Mouse (Mus musculus) ES-E14 (cell line): ENCODE measurements around the gene Gpr15. TPM values are rescaled to one million over a fixed set of nuclear protein-coding genes. Genes with fewer than 3 reads are reported as not detected.

Source experiments
- DNase-seq: peaks from one replicate; pipeline ENCODE4 v3.0.0-alpha.2; 2013; ENCODE audit warnings: low read depth, low spot score
- H3K27ac ChIP-seq: 2 replicates; pipeline ENCODE4 v1.5.1; 2012; ENCODE audit warnings: low read depth, mild to moderate bottlenecking, low read length, moderate library complexity, mixed read lengths; ENCODE audit not compliant: poor library complexity, insufficient read depth, severe bottlenecking
- H3K36me3 ChIP-seq: 2 replicates; pipeline ENCODE4 v1.6.1; 2012; ENCODE audit warnings: mild to moderate bottlenecking, low read length, moderate library complexity, mixed read lengths; ENCODE audit not compliant: control insufficient read depth, poor library complexity, insufficient read depth, severe bottlenecking
- H3K4me1 ChIP-seq, 2 experiments: fragments of 150-350 bp in 1 of 2; sonication (generic) in 1 of 2; 2 replicates each; pipeline ENCODE4 v1.6.1; 2012; ENCODE audit warnings: low read length in 2 of 2, mild to moderate bottlenecking in 1 of 2, mixed read lengths in 1 of 2; ENCODE audit not compliant: control insufficient read depth in 2 of 2, insufficient read depth in 2 of 2, poor library complexity in 1 of 2
- H3K4me3 ChIP-seq, 2 experiments: fragments of 150-350 bp in 1 of 2; sonication (generic) in 1 of 2; 2 replicates each; pipeline ENCODE4 v1.5.1; 2012; ENCODE audit warnings: low read length in 2 of 2, low read depth in 1 of 2, mild to moderate bottlenecking in 1 of 2, mixed read lengths in 1 of 2; ENCODE audit not compliant: insufficient read depth in 1 of 2, poor library complexity in 1 of 2, severe bottlenecking in 1 of 2
- H3K9ac ChIP-seq: 2 replicates; pipeline ENCODE4 v1.6.1; 2012; ENCODE audit warnings: low read depth, mild to moderate bottlenecking, low read length, mixed read lengths; ENCODE audit not compliant: poor library complexity, insufficient read depth, severe bottlenecking
- H3K9me3 ChIP-seq: fragments of 150-350 bp; sonication (generic); 2 replicates; pipeline ENCODE4 v1.6.1; 2012; ENCODE audit warnings: low read depth, mild to moderate bottlenecking, low read length; ENCODE audit not compliant: control insufficient read depth, insufficient read depth
- CHD2 ChIP-seq: IDR thresholded peaks from 2 replicates; pipeline ENCODE4 v1.6.1; 2014; ENCODE audit warnings: mild to moderate bottlenecking, low read depth, low read length, inconsistent platforms
- HCFC1 ChIP-seq: IDR thresholded peaks from 2 replicates; pipeline ENCODE4 v1.6.1; 2012; ENCODE audit warnings: low read length, inconsistent platforms, borderline replicate concordance; ENCODE audit not compliant: insufficient read depth
- MAFK ChIP-seq: IDR thresholded peaks from 2 replicates; pipeline ENCODE4 v1.6.1; 2014; ENCODE audit warnings: mild to moderate bottlenecking, low read depth, low read length, inconsistent platforms; ENCODE audit not compliant: insufficient read depth
- ZC3H11A ChIP-seq: IDR thresholded peaks from 2 replicates; pipeline ENCODE4 v1.6.1; 2012; ENCODE audit warnings: low read depth, mild to moderate bottlenecking, inconsistent platforms, low read length, borderline replicate concordance
- ZNF384 ChIP-seq: IDR thresholded peaks from 2 replicates; pipeline ENCODE4 v1.6.1; 2012; ENCODE audit warnings: low read depth, low read length, inconsistent platforms
- in situ Hi-C, 2 experiments: fragments of 600-800 bp; cut with MboI; formaldehyde crosslinking; loops; one replicate each; pipeline ENCODE4 v1.15.1; 2025; ENCODE audit warnings: low sequenced_read_pairs in 2 of 2, inconsistent platforms in 1 of 2; ENCODE audit not compliant: unreplicated experiment in 2 of 2
- total RNA-seq: library from RNA; depleted of rRNA; stranded (reverse); fragments of 300-350 nt; gene quantifications from 2 replicates; pipeline ENCODE4 v1.2.3, GENCODE M21; 2012; rRNA removed

Gene Gpr15
- not detected in 2 replicates for total RNA-seq

- DNase-seq = no peak
- Histone ChIP-seq H3K9ac (no peak within 1 kb of the TSS), H3K4me3 (no peak within 1 kb of the TSS), H3K36me3 (no peaks in the 10 kb centered on the region), H3K4me1 (no peaks in the 10 kb centered on the region), H3K27ac (no peak within 1 kb of the TSS), H3K9me3 (no peaks in the 10 kb centered on the region)
- no peak for TF ChIP-seq CHD2
- no peak for TF ChIP-seq ZC3H11A
- no peak for TF ChIP-seq MAFK
- TF ChIP-seq HCFC1 = no peak
- TF ChIP-seq ZNF384 = no peak
- in situ Hi-C loops = no loop called here
Observed at GRCm38 (mm10) chr16:58718666-58719120, at the start of gene Gpr15. TSS of gene Gpr15 (minus strand) at chr16:58719070.

GRCm38 (mm10) chr16:58763076-58763475 lies 44.2 kb upstream of the Gpr15 start, which contains the start of gene Olfr172:
TSS of gene Olfr172 (minus strand) at chr16:58763176.
- DNase-seq = no peak
- Histone ChIP-seq H3K27ac (no peak within 1 kb of the TSS), H3K4me1 (no peaks in the 10 kb centered on the region), H3K9me3 (no peaks in the 10 kb centered on the region), H3K9ac (no peak within 1 kb of the TSS), H3K4me3 (no peak within 1 kb of the TSS), H3K36me3 (no peaks in the 10 kb centered on the region)
- in situ Hi-C loops = no loop called here
- no peak for TF ChIP-seq ZNF384
- TF ChIP-seq CHD2 = no peak
- TF ChIP-seq MAFK = no peak
- TF ChIP-seq HCFC1 = no peak
- TF ChIP-seq ZC3H11A = no peak

GRCm38 (mm10) chr16:58756191-58756590 lies 37.3 kb upstream of the Gpr15 start:
- H3K9me3 ChIP-seq = no peaks in the 10 kb centered on the region
- H3K9ac ChIP-seq = no peak overlapping the region
- in situ Hi-C loops = no loop called here
- H3K27ac ChIP-seq = no peak overlapping the region
- DNase-seq = no peak
- H3K36me3 ChIP-seq = no peaks in the 10 kb centered on the region
- H3K4me1 ChIP-seq = no peaks in the 10 kb centered on the region
- no peak for TF ChIP-seq MAFK
- no peak for TF ChIP-seq ZNF384
- H3K4me3 ChIP-seq = no peak overlapping the region

- in situ Hi-C loops = no loop called here
- H3K4me1 ChIP-seq = no peaks in the 10 kb centered on the region
- no peaks in the 10 kb centered on the region for H3K9me3 ChIP-seq
- H3K4me3 ChIP-seq = no peak overlapping the region
- no peak overlapping the region for H3K9ac ChIP-seq
- TF ChIP-seq CHD2 (no peak), ZNF384 (no peak), MAFK (no peak), HCFC1 (no peak), ZC3H11A (no peak)
- no peak overlapping the region for H3K27ac ChIP-seq
- no peak for DNase-seq
- H3K36me3 ChIP-seq = no peaks in the 10 kb centered on the region
Observed at GRCm38 (mm10) chr16:58751314-58751713, 32.4 kb upstream of the Gpr15 start.

- no peak for TF ChIP-seq CHD2
- TF ChIP-seq ZC3H11A = no peak
- TF ChIP-seq ZNF384 = no peak
- no peak for TF ChIP-seq MAFK
- TF ChIP-seq HCFC1 = no peak
- no peak overlapping the region for H3K27ac ChIP-seq
- no peaks in the 10 kb centered on the region for H3K36me3 ChIP-seq
- no peak for DNase-seq
- in situ Hi-C loops = no loop called here
- no peaks in the 10 kb centered on the region for H3K9me3 ChIP-seq
- H3K4me1 ChIP-seq = no peaks in the 10 kb centered on the region
- H3K9ac ChIP-seq = no peak overlapping the region
- H3K4me3 ChIP-seq = no peak overlapping the region
Observed at GRCm38 (mm10) chr16:58746715-58747114, 27.8 kb upstream of the Gpr15 start.
